Mouse (Mus musculus) T-cell, adult 2 months (primary cell): Measurements from ENCODE around the gene Cfap97d2.
"Not testable (repeated sequence)": the region's sequence is repeated elsewhere in the genome, so short reads cannot be mapped to it uniquely, and the experiment has no call there.

ENCODE experiments used
- DNase-seq: peaks from one replicate; pipeline ENCODE4 v3.0.0; 2022; ENCODE audit warnings: low spot score

The Cfap97d2 gene

DNA sequence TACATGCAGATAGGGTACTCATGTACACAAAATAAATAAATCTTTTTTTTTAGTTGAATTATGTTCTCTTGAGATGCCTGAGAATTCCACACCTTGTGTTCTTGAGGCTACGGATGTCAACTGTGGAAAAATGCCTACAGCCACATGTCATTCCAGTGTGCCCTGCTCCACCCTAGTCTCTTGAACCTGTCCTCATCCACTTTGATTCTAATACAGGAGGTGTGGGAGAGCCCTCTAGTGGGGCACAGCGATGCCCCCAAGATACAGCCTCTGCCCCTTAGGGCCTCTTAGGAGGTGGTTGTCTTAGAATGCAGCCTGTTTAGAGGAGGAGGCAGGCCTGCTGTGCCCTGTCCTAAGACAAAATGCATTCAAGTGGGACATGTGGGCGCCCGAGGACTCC lies 17.7 kb upstream of the Cfap97d2 start:
- DNase-seq, result peak; percentile 50

DNA sequence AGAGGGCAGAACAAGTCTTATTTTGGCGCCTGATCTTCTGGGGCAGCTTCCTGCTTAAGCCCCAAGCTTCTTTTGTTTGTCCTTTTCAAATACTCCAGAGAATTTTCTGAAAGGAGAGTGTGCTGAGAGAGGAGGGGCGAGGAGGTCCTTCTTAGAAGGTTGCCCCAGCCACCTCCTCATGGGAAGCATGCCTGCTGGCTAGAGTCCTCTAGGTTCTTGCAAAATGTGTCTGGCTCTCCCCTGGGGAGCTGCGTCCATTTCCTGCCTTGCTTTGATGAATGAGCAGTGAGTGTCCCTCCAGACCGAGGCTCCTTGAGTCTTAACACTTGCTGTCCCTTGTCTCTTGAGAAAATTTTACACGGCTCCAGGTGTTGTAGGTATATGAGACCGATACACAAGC lies 17.2 kb upstream of the Cfap97d2 start:
- DNase-seq, result no peak

DNA sequence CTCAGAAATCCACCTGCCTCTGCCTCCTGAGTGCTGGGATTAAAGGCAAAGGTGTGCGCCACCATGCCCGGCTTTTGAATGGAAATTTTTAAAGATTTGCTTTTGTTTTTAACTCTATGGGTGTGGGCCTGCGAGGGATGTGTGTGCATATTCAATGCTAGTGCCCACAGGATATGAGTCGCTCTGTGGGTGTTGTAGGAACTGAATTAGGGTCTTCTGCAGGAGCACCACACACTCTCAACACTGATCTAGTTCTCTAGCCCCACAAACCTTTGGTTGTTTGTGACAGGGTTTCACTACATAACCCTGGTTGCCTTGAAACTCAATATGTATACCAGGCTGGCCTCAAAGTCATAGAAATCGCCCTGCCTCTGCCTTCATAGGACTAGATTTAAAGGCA lies 16.4 kb upstream of the Cfap97d2 start:
- no peak for DNase-seq

DNA sequence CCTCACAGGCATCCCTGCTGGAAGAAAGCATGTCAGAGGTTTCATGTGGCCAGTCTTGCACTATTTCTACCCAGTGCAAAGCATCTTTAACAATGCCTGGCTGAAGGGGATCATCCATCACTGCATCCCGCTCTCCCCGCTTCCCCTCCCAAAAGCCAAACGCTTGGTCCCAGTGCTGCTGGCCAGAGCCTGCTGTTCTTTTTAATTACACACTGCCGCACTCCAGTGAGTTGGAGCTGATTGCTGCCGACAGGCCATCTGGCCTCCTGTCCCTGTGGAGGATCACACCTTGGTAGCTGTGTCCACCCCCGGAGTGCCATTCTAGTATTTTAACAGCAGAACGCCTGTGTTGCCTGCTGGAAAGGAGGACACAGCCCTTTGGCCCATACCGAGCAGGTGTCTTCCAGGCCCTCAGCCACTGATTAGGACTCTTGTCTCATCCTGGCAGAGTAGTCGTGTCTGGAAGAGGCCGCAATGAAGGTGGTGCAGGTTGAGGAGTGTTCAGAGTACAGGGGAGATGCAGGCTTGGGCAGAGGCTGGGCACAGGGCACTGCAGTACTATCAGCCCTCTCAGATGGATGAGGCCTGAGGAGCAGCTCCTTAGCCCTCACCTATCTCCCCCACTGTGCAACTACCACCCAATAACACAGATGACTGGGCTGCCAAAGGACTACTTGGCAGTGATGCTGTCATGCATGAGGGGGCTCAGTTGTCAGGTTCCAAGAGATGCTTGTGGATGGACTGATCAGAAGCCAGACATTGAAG lies 13.2 kb upstream of the Cfap97d2 start:
- no peak for DNase-seq

DNA sequence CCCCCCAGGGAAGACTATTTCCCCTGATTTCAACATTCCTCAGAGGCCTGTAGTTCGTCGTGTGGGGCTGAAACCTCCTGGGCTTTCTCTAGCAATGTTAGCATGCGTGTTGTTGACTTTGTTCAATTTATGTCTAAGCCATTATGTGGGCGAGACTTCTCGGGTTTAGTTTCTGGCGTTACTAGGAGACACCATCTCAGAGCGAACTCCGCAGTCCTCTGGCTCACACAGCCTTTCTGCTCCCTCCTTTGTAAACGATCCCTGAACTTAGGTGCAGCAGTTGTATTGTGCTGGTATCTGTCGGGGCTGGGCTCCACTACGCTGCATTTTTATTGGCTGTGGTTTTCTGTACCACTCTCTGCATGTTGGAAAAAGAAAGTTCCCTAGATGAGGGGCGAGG lies 11.0 kb upstream of the Cfap97d2 start:
- no peak for DNase-seq

DNA sequence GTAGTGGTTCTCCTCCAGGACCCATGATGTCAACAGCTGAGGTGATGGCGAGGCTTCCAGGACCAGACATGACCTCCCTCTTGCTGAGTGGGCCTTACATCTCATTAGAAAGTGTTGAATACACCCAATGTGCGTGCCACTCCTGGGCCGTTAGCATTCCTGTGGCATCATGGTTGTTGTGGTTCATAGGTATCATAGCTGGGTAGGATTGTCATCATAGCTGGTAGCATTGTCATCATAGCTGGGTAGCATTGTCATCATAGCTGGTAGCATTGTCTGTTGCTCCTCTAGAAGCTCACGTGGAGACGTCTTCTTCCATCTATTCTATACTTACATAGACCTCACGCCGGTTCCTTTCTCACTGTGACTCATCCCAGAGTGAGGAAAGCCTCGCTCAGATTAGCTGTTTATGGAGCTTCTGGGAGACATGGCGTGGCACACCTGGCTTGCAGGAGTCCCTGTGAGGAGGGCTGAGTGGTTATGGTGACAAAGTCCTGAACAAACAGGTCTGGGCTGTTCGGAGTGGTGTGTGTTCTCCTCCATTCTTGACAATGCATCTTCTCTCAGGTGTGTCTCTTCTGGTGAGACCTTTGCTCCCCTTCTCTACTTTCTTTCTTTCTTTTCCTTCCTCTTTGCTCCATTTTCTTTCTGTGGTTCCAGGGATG lies 10.4 kb upstream of the Cfap97d2 start:
- DNase-seq, result no peak

DNA sequence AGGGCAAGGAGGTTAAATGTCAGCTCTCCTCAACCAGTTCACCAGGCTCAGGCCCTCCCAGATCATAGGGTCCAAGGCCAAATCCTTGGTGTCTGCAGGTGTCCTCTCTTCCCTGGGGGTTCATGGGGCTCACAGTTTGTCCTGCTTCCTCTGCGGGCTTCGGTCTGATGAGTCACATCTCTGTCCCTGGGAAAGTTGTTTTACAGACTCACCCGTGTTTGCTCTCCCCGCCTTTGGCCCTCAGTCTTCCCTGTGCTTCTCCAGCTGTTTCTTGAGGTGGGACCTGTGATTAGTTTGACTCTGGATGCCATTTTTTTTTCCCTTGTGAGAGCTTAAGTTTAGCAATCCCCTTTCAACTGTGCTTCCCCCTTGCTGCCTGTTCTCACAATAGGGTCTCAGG lies 9.5 kb upstream of the Cfap97d2 start:
- DNase-seq, result no peak

DNA sequence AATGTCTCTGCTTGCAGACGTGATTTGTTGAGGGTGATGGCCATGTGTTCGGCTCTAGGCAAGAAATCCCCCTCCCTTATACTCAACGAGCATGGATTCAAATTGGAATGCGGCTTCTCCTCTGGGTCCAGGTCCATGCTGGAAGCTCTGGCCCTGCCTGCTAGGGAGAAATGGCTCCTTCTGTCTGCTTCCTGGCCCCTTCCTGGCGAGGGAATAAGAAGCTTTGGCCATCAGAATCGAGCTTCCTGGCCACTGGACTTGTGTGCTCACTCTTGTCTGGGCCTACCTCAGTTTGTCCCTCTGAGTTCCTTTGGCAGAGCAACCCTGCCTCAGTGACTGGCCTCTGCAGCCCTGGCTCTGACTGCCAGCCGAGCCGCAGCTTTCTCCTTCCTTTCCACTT lies 8.5 kb upstream of the Cfap97d2 start:
- DNase-seq, result no peak

DNA sequence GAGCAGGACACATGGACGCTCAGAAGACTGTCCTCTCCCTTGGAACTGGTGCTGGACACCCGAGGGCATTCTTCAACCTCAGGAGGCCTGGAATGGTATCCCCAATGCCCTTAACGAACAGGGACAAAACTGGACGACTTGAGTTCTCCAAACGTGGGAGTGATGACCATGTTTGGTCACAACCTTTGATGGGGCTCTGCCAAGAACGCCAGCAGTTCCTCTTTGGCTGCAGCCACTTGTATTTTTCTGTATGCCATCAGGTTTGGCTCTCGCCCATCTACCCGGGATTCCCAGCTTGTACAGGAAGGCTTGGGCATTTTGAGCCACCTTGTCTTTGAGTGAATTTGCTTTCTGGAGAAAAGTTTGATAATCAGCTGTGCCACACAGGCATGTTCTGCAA lies 8.0 kb upstream of the Cfap97d2 start:
- DNase-seq, result no peak

DNA sequence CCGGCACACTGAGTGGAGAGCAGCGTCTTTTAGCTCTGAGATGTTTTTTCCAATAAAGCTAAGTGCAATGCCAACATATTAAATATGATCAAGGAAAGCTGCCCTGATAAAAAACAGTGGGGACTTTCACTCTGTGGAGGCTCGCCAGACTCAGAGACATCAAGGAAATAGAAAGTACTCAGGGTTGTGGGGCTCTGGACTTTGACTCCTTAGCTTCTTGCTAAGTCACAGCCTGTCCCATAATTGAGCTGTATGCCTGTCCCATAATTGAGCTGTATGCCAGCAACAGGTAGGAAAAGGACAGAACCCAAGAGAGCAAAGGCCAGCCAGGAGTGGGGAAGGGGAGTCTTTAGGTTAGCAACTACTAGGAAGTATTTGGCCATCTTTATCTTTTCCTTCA lies 7.4 kb upstream of the Cfap97d2 start:
- no peak for DNase-seq

DNA sequence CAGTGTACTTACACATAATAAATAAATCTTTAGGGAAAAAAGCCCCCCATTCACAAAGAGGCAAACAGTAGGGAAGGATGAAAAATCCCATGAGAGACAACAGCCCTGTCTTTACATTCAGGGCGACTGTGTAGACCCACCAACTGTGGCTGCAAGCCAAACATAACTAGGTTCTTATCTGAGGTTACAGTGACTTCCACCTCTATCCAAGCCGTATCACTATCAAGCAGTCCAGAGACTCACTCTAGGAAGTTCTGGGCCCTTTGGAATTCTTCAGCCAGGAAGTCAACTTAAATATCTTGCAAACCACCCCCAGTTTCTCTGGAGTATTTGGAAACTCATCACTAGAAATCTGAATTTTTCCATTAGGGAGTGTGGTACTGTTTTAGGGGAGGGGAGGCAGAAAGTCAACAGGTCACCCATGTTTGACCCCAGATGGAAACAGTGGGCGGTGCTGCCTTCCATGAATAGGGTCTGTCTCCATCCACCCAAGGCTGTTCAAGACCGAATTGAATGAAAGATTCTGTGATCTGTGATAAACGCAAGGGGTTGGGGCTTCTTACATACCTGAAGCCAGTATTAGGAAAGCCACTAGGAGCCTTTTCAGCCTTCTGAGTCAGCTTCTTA lies 6.3 kb upstream of the Cfap97d2 start:
- DNase-seq, result no peak

DNA sequence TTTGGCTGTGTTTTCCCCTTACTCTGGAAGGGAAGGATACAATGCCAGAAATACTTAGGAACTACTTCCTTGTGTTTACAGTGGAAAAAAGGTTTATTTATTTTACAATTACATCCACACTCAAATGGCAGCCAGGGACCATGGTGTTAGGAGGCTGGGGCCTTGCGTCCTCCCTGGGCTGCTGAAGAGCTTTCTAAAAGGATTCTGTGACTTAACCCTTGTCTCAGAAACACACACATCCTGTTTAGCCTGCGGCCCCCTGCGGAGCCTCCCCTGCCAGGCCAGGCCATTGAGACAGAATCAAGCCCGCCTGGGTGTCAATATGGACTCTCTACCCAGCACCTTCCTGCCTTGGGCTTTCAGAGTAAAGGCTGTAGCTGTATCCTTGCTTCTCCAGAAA lies 2.9 kb upstream of the Cfap97d2 start:
- DNase-seq, result no peak

DNA sequence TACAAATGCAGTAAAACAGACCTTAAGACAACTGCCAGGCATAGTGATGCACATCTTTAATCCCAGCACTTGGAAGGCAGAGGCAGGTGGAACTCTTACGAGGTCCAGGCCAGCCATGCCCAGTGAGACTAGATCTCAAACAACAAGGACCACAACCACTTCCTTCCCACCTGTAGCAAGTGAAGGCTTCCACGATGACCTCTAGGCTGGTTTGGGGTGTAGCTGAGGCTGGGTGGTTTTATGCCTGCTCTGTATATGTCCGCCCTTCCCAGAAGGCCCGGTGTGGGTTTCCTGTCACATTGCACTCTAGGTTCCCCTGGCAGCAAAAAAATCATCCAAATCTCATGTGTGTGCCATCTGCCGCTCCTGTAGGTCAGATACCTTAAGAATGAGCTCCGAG lies 1.9 kb upstream of the Cfap97d2 start:
- peak; percentile 33 for DNase-seq

DNA sequence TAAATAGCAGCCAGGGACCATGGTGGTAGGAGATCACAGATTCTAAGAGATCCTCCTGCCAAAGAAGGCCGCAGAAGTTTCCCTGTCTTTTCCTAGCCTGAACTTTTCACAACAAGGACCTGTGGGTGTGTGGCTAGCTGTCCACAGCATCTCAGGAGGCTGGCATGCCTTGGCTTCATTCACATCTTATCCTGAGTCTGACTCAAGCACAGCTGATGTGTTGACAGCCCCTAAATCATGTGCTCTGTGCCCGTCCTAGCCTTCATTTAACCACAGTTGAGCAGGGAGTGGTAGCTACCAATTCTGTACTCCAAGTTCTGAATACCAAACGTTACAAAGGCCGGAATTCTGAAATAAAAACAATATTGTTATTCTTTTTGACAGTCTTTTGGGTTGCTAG lies 1.4 kb upstream of the Cfap97d2 start:
- DNase-seq, result no peak

DNA sequence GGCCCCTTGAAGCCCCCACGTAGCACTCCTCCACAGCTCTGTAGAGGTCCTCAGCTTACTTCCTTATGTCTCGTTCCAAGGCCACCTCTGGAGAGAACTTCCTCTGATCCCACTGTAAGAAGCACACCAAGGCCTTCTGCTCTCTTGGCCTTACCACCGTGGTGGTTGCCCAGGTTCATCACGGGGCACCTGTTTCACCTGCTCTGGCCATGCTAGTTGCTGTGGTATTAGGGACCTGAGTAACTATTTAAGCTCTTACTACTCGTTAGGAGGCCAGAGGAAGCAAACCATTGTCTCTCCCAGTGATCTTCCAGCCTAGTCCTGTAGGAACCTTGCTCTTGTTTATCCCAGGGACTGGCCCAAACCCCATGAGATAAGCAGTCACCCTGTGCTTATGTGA lies 1.2 kb downstream of the Cfap97d2 start:
- DNase-seq, result no peak

DNA sequence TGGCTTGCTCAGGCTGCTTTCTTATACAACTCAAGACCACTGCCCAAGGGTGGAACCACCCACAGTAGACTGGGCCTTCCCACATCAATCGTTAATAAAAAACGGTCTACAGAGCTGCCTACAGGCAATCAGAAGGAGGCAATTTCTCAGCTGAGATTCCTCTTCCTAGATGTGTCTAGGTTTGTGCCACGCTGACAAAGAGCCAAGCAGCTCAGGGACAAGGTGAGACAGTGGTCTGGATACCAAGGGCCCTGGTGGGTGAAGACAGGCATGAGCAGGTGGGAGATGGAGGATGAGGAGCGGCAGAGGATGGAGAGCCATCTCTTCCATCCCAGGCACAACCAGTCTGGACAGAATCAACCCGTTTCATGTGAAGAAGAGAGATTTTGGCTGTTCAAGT lies 2.8 kb downstream of the Cfap97d2 start:
- DNase-seq, result no peak

DNA sequence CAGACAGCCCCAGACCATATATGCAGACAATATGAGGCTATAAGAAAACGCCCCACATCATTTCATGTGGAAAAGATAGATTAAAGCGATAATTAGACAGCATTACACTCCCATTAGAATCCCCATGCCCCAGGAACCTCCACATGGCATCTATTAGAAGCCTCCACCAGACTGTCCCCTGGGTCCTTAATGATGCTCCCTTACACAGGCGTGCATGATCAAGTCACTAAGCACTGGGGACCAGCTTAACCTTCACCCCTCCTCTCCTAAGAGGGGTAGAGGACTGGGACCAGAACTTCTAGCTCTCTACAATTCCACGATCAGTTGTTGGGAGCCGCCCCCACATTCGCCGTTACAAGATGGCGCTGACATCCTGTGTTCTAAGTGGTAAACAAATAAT lies 13.3 kb downstream of the Cfap97d2 start:
- DNase-seq, result no peak

DNA sequence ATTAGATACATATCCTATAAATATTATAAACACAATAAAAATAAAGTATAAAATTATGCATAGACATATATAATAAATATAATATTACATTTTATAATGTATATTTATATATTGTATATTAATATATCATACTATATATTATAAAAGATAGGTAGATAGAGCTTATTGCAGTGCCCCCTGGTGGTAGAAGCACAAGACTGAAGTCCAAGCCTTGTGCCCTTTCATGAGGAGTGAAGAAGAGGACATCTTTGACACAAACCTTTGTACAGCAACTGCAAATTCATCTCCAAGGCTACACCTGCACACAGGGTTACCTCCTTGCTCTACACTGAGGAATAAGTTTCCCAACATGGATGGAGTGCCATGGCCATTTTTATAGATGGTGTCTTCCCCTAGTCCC lies 20.0 kb downstream of the Cfap97d2 start:
- DNase-seq, result peak; percentile 55

DNA sequence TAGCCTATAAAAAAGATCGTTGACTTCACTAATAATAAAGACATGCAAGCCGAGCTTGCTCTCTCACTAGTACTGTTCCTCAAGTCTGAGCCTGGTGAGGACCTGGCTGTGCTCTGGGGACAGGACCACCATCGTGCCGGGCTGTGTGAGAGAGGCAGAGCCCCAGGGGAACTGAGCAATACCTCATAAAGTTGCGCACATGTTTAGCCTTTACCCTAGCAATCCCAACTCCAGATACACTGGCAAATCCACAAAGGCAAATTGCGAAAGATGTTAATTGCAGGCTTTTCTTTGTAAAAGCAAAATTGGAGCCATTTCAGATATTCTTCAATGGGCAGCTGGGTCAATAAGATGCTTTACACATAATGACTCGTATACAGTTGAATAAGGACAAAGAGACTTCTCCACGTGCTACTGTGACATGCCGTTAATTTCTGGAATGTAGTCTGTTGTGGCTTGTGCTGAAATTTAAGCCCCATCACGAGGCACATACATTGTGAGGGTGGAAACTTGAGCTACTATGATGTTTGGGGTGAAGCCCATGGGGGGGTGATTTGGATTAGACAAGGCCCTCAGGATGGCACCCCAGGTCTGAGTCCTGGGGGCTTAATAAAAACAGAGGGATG lies 21.9 kb downstream of the Cfap97d2 start:
- no peak for DNase-seq

DNA sequence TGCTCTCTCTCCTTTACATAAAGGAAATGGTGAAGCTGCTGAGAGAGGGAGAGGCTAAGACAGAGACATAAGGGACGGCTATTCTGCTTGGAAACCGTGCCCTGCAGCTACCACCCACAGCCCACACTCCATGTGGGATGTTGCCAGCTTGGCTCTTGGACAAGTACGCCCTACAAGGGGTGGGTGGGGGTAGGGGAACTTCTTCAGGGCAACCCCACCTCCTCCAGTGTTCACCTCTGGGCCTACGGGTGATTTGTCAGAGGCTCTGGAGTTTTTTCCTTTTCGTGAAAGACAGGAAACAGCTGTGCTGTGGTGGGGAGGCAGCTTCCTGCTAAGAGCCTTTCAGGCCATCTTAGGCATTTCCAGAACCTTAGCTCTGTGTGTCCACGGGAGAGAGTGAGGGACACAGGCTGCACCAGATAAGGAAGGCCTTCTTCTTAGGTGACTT lies 34.7 kb downstream of the Cfap97d2 start:
- peak; percentile 36 for DNase-seq

DNA sequence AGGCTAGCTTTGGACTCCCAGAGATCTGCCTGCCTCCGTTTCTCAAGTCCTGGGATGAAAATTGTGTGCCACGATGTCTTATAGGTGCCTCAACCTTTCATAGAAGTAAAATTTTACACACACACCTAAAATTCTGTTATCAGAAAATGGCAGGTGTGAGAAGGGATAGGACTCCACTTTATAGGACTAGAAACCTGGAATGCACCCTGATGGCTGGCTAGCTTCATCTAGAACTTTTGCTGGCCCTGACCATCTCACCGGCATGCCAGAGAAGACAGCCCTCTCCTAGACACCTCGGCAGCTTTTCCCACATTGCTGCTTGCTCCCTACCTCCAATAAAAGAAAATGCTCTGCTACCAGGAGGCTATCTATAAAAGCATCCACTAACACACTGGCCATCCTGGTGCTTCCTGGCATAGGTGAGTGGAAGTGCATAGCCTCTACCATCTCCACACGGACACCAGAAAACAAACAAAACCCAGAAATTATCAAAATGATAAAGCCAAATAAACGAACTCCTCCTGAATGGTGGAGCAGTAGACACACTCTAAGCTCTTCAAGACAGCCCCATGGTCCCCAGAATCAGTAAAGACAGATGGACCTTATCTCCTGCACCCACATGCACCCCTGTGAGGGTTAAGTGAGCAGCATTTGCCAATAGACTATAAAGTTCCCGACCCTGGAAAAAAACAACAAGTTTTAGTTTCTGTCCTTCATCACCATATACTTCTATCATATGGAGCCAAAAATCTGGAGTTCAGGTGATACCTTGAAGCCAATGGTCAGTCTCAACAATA lies 35.3 kb downstream of the Cfap97d2 start:
- no peak for DNase-seq

DNA sequence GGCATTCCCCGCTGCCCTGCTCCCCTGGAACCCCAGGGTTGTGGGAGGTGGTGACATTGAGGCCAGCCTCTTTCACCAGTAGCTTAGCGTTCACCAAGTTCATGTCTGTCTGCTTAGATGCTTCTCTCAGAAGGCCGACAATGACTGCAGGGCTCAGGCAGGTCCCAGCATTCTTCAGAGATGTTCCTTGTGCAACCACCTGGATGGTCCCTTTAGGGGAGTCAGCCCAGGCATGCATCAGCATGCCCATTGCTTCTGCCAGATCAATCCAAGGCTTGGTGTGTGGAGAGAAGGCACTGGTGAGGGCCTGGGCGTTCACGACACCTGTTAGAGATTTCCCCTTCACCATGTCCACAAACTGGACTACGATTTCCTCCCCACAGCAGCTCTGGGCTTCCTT lies 40.5 kb downstream of the Cfap97d2 start:
- not testable (repeated sequence) for DNase-seq
